Mouse (Mus musculus) megakaryocyte, embryonic 14.5 days (primary cell): Measurements from ENCODE around the gene Pitpnb.

Source experiments
- FLI1 ChIP-seq: IDR thresholded peaks from 2 replicates; pipeline ENCODE4 v1.6.1; 2012; ENCODE audit warnings: low read length, inconsistent platforms, mixed read lengths
- GATA1 ChIP-seq: IDR thresholded peaks from 3 replicates; pipeline ENCODE4 v1.6.1; 2012; ENCODE audit warnings: mixed read lengths, low read length, inconsistent platforms, borderline replicate concordance

GRCm38 (mm10) chr5:111399271-111399670 lies 68.7 kb downstream of the Pitpnb start:
- TF ChIP-seq GATA1 (no peak), FLI1 (no peak)
